Mouse (Mus musculus): ENCODE data around the gene Tmc3. TPM values are rescaled to one million over a fixed set of nuclear protein-coding genes. Genes with fewer than 3 reads are reported as not detected.

Tmc3 gene
- polyA plus RNA-seq (2017; shearing (Covaris generic)) = not detected

DNA sequence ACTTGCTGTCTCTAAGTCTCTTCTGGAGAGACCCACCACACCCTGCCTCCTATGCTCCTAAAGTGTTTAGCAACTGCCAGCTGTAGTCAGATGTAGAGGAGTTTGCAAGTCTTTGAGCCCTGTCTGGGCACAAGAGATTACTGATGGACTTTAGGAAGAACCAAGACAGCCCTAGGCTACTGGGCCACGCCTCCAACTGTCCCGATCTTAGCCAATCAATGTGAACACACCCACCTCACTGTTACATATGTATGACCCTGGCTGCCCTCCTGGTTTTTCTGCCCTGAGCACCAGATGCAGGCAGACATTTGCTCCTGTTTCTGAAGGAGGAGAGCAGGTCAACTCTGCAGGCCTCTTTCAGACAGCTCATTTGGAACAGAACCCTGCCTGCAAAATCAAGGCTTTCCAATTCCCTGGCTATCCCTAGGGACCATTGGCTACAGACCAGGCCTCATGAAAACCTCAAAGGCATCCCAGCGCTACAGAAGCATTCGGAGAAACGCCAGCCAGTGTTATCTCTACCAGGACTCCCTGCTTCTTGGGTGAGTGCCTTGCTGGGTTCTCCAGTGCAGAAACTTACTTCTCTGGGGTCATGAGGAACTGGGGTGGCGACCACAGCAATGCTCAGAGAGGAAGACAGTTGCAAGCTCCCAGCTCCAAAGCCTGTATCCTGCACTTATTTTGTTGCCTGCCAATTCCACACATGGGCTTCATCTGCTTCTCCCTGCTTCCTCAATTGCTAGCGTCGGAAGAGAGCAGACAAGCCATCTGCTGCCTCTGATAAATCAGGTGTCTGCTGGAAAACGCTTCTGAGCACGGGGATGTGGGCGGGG is at the start of gene Tmc3:
Gene Tmc3 (plus strand): TSS at position 289 of the 833 bp plus-strand sequence.

GRCm38 (mm10) chr7:83631828-83632681 is 47.3 kb downstream of the Tmc3 start, which contains the start of gene Stard5:
TSS of gene Stard5 (plus strand) at chr7:83631959.

Other genes starting within 250 kb of the Tmc3 start
- gene Stard5, start 47.0 kb downstream of the Tmc3 start, polyA plus RNA-seq (2017; shearing (Covaris generic)) = 27.1 TPM
- 286 TPM for gene Il16, start 160.8 kb downstream of the Tmc3 start, polyA plus RNA-seq (2017; shearing (Covaris generic))
- not detected for gene Cfap161, start 210.0 kb downstream of the Tmc3 start, polyA plus RNA-seq (2017; shearing (Covaris generic))

Data from effector memory CD4-positive, alpha-beta T cell, adult 5 months (primary cell).